Mouse (Mus musculus): ENCODE measurements at regions not wholly inside any gene's neighbourhood (a gene's known extent, or its start where the extent isn't known, plus 50 kb on each side); places are given as distances from the start of the nearest gene placed in this dataset.
"Not testable (repeated sequence)": the region's sequence is repeated elsewhere in the genome, so short reads cannot be mapped to it uniquely, and the experiment has no call there.

DNA sequence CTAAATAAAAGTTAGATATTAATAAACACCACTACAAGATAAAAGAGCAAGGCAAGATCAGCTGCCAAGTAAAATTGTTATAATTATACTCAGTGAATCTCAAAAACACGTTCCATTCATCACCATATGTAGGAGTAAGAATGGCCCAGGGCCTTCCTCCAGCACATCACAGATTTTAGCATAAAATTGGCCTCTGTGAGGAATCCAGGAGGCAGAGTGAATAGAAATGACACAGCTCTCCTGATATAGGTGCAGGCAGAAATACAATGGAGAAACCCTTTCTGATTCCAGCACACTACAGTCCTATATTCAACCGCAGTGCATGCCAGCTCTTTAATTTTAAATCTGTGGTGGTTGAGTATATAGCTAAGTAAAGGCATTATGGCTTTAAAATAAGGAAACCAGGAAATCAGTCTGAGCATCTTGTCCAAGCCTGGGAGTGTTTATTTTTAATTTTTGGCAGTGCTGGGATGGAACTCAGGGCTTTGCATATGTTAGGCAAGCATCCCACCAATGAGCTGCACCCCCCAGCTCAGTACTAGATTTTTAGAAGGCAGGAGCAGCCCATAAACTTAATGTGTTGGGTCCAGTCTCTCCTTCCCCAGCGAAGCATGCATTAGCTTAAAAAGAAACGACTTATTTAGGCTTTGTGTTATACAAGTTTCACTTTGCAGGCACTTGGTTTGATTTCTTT lies 158.3 kb upstream of the Ptprz1 start:
- no peak for DNase-seq (ENCODE audit: low spot score)

DNA sequence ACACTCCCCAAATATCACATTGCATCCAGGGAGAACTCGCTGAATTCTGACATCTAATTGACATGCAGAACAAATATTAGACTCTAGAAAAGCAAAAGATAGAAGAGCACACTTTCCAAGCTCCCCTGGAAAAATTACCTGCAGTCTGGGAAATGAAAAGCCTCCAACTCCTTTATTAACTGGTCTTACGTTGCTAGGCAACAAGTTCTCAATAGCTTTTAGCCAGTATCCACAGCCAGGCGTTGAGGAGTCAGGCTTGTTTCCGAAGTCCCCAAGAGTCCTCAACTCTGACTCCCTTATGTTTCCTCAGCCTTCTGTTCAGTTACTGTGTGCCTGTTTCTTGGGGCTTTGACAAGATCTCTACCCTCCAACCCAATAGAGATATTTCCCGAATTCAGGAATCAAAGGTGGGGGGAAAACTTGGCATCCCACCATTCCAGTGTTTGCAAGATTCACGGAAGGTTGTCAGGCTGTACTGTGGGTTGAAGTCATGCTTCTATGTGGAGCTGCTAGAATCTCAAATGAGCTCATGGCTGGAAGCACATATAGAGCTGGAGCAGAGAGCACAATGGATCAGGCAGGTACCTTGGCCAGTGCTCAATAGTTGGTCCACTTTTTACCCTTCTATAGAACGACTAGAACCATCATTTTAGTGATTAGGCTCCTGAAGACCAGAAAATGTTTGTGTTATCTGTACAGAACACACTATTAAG lies 159.0 kb upstream of the Ptprz1 start:
- DNase-seq (ENCODE audit: low spot score), result peak; percentile 16

DNA sequence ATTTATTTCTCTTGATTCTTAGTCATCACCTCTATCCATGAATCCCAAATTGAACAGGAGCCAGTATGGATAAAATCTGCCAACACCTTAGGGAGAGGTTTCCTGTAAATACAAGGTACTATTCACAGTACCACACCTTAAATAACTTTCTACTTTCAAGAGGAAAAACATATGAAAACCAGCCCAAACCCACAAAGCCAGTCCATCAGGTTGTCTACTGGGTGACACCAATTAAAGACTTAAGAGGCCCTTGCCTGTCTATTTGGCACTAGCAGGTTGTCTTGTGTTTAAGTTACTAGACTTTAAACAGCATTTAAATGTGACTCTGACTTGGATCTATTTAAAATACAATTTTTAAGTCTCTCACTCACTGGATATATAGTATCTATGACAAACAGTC lies 177.1 kb upstream of the Ptprz1 start:
- no peak for DNase-seq (ENCODE audit: low spot score)

DNA sequence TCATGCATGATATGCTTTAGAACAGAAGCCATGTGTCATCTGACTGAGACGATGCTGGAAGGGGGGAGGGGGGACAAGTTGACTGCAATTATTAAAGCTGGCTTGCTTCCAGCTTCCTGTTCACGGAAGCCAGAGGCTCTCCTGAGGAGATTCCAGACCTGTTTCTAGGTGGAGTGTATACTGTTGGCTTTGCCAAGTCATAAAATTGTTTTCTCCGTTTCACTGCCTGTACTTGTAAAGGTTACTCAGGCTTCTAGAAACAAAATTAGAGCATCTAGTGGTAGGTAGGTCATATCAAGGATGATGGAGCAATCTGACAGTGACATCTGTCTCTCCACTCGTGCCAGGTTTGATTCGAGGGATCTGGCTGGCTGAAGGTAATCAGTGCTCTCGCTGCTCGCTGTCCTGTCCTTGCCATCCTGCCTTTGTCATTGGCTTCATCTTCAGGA lies 186.6 kb upstream of the Ptprz1 start:
- no peak for DNase-seq (ENCODE audit: low spot score)

DNA sequence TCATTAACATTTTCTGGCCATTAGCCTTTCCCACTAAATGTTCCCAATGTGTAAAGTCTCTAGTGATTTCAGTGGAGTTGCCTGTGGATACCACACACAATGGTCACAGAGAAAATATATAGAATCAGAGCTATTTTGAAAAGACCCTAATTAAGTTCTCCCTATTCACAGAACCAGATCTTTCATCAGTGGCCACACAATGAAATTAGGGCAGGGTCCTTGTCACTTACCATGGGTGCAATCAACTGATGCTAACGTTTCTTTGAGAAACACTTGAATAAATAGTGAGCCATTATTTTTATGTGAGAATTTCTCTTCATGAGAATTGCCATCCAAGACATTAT lies 200.7 kb upstream of the Ptprz1 start:
- no peak for DNase-seq (ENCODE audit: low spot score)

DNA sequence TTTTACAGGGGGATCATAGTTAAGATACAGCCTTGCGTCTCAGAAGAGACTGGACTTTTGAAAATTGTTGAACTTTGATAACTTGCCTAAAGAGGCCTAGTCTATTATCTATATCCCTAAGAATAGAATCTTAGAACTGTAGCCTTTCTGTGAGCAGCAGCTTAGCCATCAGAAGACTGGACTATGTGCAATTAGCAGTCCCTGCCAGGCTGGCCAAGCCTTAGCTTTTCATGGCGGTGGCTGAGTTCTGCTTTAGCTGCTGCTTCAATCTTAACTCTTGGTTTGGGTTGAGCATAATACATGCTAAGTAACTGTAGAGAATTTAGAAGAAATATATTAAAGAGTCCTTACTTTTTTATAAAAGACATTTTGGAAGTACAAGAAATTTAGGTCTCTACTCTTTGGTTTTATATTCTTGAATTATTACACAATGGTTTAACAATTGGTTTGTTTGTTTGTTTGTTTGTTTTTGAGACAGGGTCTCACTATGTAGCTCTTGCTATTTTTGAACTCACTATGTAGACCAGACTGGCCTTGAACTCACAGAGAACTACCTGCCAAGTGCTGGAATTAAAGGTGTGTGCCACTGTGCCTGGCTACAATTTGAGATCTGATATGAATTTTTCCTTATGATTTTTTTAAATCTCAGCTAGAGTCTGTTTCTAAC lies 201.2 kb upstream of the Ptprz1 start:
- DNase-seq (ENCODE audit: low spot score), result no peak

DNA sequence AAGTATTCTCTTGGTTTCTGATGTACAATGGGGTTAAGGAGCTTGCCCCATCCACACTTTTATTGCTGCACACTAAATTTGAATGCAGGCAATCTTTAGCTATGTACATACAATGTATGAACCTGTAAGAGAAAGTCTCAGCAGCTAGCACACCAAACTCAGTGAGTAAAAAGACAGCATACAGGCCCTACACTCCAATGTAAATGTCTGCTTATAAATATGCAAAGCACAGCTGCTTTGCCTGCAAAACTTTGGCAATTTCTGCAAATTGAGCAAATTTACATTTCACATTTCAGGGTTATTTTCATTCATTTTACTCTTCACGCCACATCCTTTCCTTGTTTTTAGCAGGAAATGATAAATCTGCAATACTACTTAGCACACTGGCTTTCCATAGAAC lies 203.8 kb upstream of the Ptprz1 start:
- DNase-seq (ENCODE audit: low spot score), result no peak

DNA sequence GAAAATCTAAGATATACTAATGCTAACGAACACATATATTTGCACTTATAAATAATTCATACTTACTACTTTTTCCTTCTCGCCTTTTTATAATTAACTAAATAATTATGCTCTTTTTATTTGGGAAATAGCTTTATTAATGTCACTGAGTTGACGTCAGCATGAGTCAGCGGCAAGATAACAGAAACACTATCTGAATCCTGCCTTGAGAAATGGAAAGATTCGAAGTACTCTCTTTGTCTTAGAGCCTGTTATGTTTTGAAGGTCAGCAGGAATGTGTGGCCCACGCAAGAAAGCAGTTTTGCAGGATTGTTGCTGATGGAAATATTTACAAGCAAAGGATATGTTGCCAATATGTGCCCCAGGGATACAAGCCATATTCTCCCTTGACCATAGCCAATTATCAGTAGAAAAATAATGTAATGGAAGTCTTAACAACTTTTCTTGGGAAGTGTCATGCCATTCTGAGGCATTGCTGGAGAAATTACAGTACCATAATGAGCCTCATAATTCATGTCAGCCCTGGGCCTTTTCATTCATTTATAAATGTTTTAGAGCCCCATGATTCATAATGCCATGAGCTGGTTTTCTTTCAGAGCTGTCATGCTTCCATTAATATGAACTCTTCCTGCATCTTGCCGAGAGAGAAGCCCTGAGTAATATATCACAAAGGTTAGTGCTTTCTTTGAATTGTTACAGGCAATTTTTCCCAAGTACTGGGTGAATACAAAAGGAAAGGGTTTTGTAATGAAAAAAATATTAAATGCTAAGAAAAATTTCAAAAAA lies 206.9 kb upstream of the Ptprz1 start:
- no peak for DNase-seq (ENCODE audit: low spot score)

DNA sequence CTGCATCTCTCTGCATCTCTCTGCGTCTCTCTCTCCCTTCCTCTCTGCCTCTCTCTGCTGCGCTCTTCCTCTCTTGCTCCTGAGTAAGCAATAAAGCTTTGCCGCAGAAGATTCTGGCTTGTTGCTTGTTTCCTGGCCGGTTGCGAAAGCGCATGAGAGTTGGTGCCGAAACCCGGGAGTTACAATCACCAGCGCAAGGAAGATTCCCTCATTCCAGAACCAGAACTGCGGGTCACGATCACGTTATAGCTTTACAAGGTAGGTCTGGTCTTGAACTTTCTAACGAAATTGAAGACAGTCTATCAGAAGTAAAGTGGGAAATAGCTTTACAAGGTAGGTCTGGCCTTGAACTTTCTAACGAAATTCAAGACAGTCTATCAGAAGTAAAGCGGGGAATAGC lies 217.9 kb upstream of the Ptprz1 start:
- DNase-seq (ENCODE audit: low spot score), result not testable (repeated sequence)

DNA sequence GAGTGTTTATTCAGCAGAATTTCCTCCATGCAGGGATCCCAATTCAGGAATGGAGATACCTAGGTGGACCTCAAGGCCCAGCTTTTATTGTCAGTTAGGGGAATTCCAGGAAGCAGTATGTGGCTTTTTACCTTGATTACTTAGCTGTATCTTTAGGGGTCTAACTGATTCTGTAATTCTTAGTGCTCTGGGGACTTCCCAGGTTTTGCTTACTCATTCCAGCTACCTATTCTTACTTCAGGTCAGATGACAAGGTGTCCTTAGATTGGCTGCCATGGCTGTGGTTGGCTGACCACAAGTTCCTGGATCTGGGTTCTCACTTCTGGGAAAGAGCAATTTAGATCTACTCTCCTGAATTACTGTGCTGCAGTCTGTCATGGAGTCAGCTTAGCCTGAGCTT lies 235.2 kb upstream of the Ptprz1 start:
- no peak for DNase-seq (ENCODE audit: low spot score)

DNA sequence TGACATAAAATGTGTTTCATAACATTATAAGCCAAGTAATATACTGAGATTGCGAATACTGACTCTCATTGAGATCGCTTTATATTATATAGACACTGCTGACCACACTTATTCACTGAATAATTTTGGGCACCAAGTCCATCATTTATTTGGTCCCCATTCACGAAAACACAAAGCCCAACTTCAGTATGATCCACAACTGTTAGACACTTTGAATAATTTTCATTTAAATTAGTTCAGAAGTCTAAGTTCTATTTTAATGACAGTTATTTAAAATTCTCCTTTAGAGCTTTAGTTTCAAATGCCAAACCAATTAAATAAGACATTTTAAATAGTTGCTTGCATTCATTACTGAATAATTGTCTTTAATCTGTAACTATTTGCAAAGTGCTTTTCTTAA lies 240.2 kb upstream of the Ptprz1 start:
- DNase-seq (ENCODE audit: low spot score), result no peak

DNA sequence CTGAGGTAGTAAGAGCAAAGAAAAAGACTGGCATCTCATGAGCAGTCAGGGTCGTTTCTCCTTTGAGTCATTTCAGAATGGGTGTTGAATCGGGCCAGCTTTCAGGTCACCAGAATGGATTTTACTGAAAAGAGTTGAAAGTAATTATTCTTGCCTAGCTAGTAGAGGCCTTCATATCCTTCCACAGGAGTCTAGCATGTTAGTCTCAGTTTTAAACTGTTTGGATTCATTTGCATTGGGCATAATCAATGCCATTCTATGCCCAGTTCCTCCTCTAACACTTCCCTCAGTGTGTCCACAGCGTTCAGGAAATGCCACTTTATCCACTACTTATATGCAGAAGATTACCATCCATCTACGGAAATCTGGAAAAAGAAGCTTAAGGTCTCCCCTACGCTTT lies 240.6 kb upstream of the Ptprz1 start:
- DNase-seq (ENCODE audit: low spot score), result no peak

DNA sequence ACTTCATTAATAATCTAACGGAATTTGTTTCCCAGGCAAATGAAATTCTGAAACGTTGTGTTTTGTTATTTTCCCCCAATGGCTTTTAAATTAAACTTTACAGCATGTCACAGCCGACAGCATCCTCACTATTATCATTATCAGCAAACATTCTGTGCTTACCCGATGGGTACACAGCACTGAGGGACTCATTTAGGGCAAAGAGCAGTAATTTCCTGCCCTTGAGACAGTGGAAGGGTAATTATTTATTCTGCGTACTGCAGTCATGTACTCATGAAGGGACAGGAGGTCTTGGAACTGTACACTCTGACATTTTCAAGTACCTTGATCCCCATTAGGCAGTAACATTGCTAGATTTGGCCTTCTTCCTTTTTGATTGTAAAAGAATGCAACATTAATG lies 235.5 kb upstream of the Fam3c start:
- no peak for DNase-seq (ENCODE audit: low spot score)

DNA sequence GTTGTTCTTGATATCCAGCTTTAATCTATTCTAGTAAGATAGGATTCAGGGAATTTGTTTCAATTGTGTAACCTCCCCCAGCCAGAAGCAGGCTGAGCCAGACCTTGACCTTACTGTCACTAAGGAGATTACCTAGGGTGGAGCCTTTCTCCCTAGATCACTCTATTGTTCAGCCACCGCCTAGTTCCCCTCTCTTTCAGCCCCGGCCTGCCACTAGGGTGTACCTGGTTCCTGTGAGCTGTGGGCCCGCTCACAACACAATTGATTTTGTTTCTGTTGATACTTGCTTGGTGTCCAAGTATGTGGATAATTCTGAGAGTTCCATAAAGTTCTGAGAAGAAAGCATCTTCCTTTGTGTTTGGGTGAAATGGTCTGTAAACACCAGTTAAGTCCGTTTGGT lies 228.8 kb upstream of the Fam3c start:
- DNase-seq (ENCODE audit: low spot score), result no peak

DNA sequence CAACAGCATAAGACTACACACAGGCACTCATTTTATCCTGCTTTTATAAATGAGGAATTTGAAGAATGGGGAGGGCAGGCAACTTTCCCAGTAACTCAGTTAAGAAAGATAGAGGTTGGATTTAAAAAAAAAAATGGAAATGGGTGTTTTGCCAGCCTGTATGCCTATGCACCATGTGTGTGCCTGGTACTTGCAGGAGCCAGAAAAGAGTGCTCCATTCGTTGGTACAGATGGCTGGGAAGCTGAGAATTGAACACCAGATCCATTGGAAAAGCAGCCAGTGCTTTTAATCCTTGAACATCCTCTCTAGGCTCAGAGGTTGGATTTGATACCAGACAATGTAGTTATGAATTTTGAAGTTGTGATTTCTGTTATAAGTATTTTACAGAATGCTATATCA lies 216.9 kb upstream of the Fam3c start:
- no peak for DNase-seq (ENCODE audit: low spot score)

DNA sequence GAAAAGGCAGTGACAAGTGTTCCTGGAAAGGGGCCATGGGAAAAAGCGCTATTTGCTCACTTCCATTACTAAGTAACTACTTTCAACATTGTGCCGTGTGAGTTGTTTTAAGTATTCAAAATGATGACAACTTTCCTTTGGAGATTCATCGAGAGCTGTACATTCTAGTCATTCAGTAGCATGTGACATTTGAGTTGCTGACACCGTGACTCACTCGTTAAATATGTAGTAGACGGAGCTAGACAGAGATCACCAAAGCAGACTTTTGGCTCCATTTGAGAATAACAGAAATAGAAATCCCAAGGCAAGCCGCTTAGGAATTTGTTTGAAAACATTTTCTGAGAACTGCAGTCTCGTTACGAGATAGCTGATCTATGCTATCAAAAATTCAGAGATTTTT lies 211.8 kb upstream of the Fam3c start:
- DNase-seq (ENCODE audit: low spot score), result no peak

DNA sequence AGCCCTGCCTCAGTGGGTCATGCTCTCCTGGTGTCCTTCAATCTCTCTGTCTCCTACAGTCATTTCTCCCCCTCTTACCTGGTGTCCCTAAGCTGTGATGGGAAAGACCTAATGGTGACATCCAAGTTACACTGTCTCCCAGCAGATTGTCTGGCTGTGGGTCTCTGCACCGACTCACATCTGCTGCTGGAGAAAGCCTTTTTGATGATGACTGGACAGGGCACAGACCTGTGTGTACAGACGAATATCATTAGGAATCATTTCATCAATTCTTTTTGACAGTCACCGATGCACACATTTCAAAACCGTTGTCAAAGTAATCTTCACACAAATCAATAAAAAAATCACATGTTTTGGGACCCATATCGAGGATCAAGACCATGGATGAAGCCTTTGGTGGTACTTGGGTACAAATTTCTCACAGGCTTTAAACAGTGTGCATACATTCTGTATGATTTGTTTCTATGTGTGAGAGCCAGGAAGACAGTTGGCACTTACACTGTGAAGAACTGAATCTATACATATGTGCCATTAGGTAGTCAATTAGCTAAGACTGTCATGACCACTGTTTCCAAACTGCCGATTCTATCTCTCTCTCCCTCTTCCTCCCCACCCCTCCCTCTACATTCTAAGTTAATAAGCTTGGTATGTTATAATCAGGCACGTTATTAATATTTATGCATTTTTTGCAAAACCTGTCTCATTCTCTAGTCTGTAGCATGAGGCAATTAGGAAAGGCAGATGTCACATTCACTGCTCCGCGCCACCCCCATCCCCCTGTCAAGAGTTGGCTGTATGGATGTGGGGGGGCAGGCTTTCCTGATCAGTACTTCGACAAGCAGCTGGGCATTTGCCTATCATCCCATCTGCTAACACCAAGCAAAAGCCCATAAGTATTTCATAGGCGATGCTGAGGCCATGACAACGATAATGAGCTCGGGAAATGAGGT lies 192.5 kb upstream of the Fam3c start:
- DNase-seq (ENCODE audit: low spot score), result no peak

DNA sequence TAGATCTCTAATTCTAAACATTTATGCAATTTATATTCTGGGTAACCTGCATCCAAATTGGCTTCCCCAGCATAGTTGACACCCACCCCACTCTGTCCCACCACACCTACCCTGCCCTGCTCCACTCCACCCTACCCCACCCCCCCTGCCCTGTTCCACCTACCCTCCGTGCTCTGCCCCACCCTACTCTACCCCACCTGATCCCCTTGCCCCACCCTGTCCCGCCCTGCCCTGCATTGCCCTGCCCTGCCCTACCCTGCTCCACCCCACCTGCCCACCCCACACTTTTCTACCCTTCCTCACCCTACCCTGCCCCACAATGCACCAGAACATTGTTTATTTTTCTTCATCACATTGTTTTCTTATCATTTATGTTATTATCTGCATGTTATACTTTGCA lies 185.6 kb upstream of the Fam3c start:
- no peak for DNase-seq (ENCODE audit: low spot score)

DNA sequence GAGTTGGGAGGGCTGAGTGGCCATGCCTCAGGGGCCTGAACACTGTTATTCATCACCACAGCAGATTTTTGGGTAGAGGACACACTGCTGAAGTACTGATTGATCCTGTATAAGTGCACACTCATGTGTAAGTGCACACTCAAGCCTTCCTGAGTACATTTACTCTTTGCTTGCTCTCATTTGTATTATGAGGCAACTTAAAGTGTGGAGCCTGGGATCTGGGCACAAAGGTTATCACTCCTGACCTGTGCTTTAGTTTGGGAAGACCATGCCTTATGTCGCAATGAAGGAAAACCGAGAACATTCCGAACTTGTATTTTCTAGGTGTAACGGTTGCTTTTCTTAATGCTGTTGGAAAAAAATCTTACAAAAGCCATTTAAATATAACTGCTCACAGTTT lies 182.2 kb upstream of the Fam3c start:
- no peak for DNase-seq (ENCODE audit: low spot score)

DNA sequence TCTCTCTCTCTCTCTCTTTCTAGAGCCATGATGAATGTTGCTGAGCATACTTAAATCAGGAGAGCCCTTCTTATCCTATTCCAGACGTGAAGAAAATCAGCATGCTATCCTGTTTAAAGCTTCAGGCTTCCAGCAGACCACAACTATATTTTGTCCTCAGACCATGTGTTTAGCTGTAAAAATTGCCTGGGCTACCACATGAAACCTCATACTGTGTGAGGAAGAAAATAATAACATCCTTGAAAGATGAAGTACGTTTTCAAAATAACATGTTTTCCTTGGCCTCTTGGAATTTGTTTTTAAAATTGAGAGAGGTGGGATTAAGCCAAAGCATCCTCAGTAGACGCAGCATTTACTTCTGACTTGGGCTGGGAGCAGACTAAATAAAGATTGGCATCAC lies 168.3 kb upstream of the Fam3c start:
- no peak for DNase-seq (ENCODE audit: low spot score)

DNA sequence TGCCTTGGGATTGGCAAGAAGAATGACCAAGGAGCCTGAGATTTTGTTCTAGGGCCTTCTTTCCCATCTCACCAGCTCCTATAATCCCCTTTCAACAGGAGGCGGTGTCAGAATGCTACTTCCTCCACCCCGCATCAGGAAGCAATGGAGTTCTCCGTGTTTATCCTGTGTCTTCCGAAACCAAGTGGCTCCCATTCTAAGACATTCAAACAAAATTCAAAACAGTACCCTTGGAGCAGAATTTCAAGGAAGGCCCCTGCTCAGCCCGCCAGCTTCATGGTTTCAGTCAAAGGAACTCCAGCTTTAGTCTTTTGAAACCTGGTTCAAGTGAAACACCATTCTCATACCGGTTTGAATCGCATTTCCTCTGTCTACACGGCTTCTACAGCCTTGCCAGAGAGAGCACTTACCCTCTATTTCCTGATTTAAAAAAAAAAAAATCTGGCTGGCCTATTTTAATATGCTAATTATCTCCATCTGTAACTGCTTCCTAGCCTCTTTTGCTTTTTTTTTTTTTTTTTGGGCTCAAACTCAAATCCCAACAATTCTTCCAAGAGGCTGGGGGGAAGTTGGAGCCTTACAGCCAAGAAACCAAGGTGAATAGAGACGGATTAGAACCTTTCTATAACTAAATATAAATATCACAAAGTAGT lies 167.7 kb upstream of the Fam3c start:
- no peak for DNase-seq (ENCODE audit: low spot score)
